Mouse (Mus musculus): ENCODE measurements around the gene Osbpl8. TPM values are rescaled to one million over a fixed set of nuclear protein-coding genes. Genes with fewer than 3 reads are reported as not detected.
"Not testable (repeated sequence)": the region's sequence is repeated elsewhere in the genome, so short reads cannot be mapped to it uniquely, and the experiment has no call there.

The Osbpl8 gene
- total and polyA plus RNA-seq, 3 experiments: 10.9 to 73.7 (median 70.0) TPM

- intact Hi-C loops (cut with DNase I): loop anchor here (10.0 kb wide), 1 partner anchor 731 kb away; no protein-coding TSS in a partner anchor
- WGBS: 45% methylated on average over 10 of the region's 10 CpGs
- DNase-seq: no peak
- Histone ChIP-seq H3K79me2 (replicated peaks; ENCODE audit: control insufficient read depth, insufficient read depth, low read length) (peaks cover 2% of the 10 kb centered on the region), H3K36me3 (ENCODE audit: control insufficient read depth, insufficient read depth, low read length) (no peaks in the 10 kb centered on the region), H3K4me1 (ENCODE audit: control insufficient read depth, insufficient read depth, low read length) (peaks cover 2% of the 10 kb centered on the region; the same call in 1 of the 2 replicates), H3K27me3 (ENCODE audit: control insufficient read depth, insufficient read depth, low read length) (no peaks in the 10 kb centered on the region), H3K9ac (ENCODE audit: low read depth, low read length) (no peak overlapping the region), H3K4me3 (no peak overlapping the region), H3K27ac (no peak overlapping the region)
- TF ChIP-seq POLR2A (IDR thresholded peaks at IDR 0.05; ENCODE audit: insufficient read depth, low read depth, low read length): no peak
- TF ChIP-seq CTCF (IDR thresholded peaks at IDR 0.05): no peak
Measured at GRCm38 (mm10) chr10:111223218-111223830, 58.8 kb downstream of the Osbpl8 start.

- DNase-seq: no peak
- Histone ChIP-seq H3K9ac (ENCODE audit: low read depth, low read length) (no peak overlapping the region), H3K27ac (no peak overlapping the region), H3K36me3 (ENCODE audit: control insufficient read depth, insufficient read depth, low read length) (no peaks in the 10 kb centered on the region), H3K4me3 (no peak overlapping the region), H3K79me2 (replicated peaks; ENCODE audit: control insufficient read depth, insufficient read depth, low read length) (peaks cover 2% of the 10 kb centered on the region), H3K27me3 (ENCODE audit: control insufficient read depth, insufficient read depth, low read length) (no peaks in the 10 kb centered on the region), H3K4me1 (ENCODE audit: control insufficient read depth, insufficient read depth, low read length) (peaks cover 2% of the 10 kb centered on the region; the same call in 1 of the 2 replicates)
- WGBS: 92% methylated on average over 4 of the region's 4 CpGs
- intact Hi-C loops (cut with DNase I): loop anchor here (5.0 to 10.0 kb wide), 4 partner anchors 48 to 730 kb away; partner anchors contain the start of gene Bbs10
- no peak for TF ChIP-seq EP300 (IDR thresholded peaks at IDR 0.05; ENCODE audit: insufficient read depth, low read depth, low read length)
Measured at GRCm38 (mm10) chr10:111224696-111225095, 60.1 kb downstream of the Osbpl8 start.

GRCm38 (mm10) chr10:111226508-111226907 lies 62.0 kb downstream of the Osbpl8 start:
- Histone ChIP-seq H3K4me3 (no peak overlapping the region), H3K9ac (ENCODE audit: low read depth, low read length) (no peak overlapping the region), H3K4me1 (ENCODE audit: control insufficient read depth, insufficient read depth, low read length) (peaks cover 2% of the 10 kb centered on the region; the same call in 1 of the 2 replicates), H3K27me3 (ENCODE audit: control insufficient read depth, insufficient read depth, low read length) (no peaks in the 10 kb centered on the region), H3K36me3 (ENCODE audit: control insufficient read depth, insufficient read depth, low read length) (no peaks in the 10 kb centered on the region), H3K79me2 (replicated peaks; ENCODE audit: control insufficient read depth, insufficient read depth, low read length) (peaks cover 2% of the 10 kb centered on the region; the same call in 1 of the 2 replicates), H3K27ac (no peak overlapping the region)
- peak; percentile 78 for TF ChIP-seq EP300 (IDR thresholded peaks at IDR 0.05; ENCODE audit: insufficient read depth, low read depth, low read length)
- no peak; the same call in 1 of the 2 replicates for TF ChIP-seq CTCF (IDR thresholded peaks at IDR 0.05)
- DNase-seq: peak; percentile 83 to 92
- WGBS: 9% methylated on average over 3 of the region's 3 CpGs
- intact Hi-C loops (cut with DNase I): loop anchor here (5.0 to 10.0 kb wide), 4 partner anchors 46 to 728 kb away; partner anchors contain the start of gene Bbs10

GRCm38 (mm10) chr10:111232237-111232636 lies 67.7 kb downstream of the Osbpl8 start:
- intact Hi-C loops (cut with DNase I); DNase-seq; H3K79me2 ChIP-seq (replicated peaks; ENCODE audit: control insufficient read depth, insufficient read depth, low read length): not testable (repeated sequence)

GRCm38 (mm10) chr10:111233476-111234130 lies 69.1 kb downstream of the Osbpl8 start:
- 84% methylated on average over 6 of the region's 6 CpGs for WGBS
- intact Hi-C loops (cut with DNase I): no loop called here
- H3K27me3 ChIP-seq (ENCODE audit: control insufficient read depth, insufficient read depth, low read length): no peaks in the 10 kb centered on the region
- DNase-seq: no peak
- no peak overlapping the region for H3K4me3 ChIP-seq
- no peak for TF ChIP-seq CTCF (IDR thresholded peaks at IDR 0.05)
- no peak for TF ChIP-seq POLR2A (IDR thresholded peaks at IDR 0.05; ENCODE audit: insufficient read depth, low read depth, low read length)
- no peak for TF ChIP-seq EP300 (IDR thresholded peaks at IDR 0.05; ENCODE audit: insufficient read depth, low read depth, low read length)
- no peak overlapping the region for H3K27ac ChIP-seq
- no peak overlapping the region for H3K9ac ChIP-seq (ENCODE audit: low read depth, low read length)
- no peaks in the 10 kb centered on the region for H3K36me3 ChIP-seq (ENCODE audit: control insufficient read depth, insufficient read depth, low read length)
- H3K79me2 ChIP-seq (replicated peaks; ENCODE audit: control insufficient read depth, insufficient read depth, low read length): peaks cover 2% of the 10 kb centered on the region; the same call in 1 of the 2 replicates
- no peaks in the 10 kb centered on the region; the same call in 1 of the 2 replicates for H3K4me1 ChIP-seq (ENCODE audit: control insufficient read depth, insufficient read depth, low read length)

More at GRCm38 (mm10) chr10:111232237-111232636, 67.7 kb downstream of the Osbpl8 start:
- not testable (repeated sequence) for H3K4me3 ChIP-seq; H3K36me3 ChIP-seq (ENCODE audit: control insufficient read depth, insufficient read depth, low read length); H3K9ac ChIP-seq (ENCODE audit: low read depth, low read length); H3K27me3 ChIP-seq (ENCODE audit: control insufficient read depth, insufficient read depth, low read length); H3K27ac ChIP-seq; H3K4me1 ChIP-seq (ENCODE audit: control insufficient read depth, insufficient read depth, low read length)
- WGBS: 96% methylated on average over 7 of the region's 7 CpGs

Measured in heart, adult 2 months (tissue).